ENCODE assay signal across 15 mouse cellular contexts in the genomic region with DNA sequence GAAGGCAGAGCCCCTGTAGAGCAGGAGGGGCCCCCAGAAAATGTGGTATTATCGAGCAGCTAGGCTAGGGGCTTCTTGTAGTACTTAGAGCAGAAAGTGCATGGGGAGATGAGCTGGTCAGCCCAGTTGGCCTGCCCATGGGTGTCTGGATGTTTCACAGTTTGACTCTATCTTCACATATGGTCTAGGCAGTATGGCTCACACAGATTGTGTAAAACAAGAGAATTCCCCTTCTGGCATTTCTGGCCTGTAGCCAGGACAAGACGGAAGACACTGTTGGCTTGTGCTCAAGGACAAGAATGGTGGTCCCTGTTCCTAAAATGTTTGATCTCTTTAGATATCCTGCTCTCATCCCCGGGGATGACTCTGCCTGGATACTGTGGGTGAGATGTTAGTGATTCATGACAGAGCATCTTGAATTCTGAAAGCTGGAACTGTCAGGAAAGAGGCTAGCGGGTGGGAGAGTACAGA.
DNase-seq lines count a peak whose midpoint lies in the region; ATAC-seq and TF ChIP-seq lines count a peak whose summit lies in the region.
"Had no signal": no experiment of that assay in that cellular context is flagged by ENCODE, and none has a peak within 500 bp of the region (broad histone marks: within the 10 kb centered on the region; RNA-seq: fewer than 3 reads in every experiment).

No protein-coding gene starts in this region.

- no peak overlapping the region for H3K4me2 ChIP-seq in hindbrain, embryonic 16.5 days (ENCODE audit: low read length)
- no peak overlapping the region for H3K4me2 ChIP-seq in hindbrain, embryonic 13.5 days
- no peak overlapping the region for H3K4me2 ChIP-seq in lung, embryonic 14.5 days
- H3K4me2 ChIP-seq: hindbrain, embryonic 15.5 days; kidney, embryonic 15.5 days; liver, embryonic 12.5 days; neural tube, embryonic 15.5 days had no signal

- H3K36me3 ChIP-seq in hindbrain, embryonic 16.5 days (ENCODE audit: control insufficient read depth, insufficient read depth, low read length) = no peaks in the 10 kb centered on the region
- no peaks in the 10 kb centered on the region for H3K36me3 ChIP-seq in hindbrain, embryonic 13.5 days
- no peaks in the 10 kb centered on the region for H3K36me3 ChIP-seq in lung, embryonic 14.5 days (ENCODE audit: insufficient read depth)
- H3K36me3 ChIP-seq: hindbrain, embryonic 15.5 days; kidney, embryonic 15.5 days; neural tube, embryonic 15.5 days had no signal

- H3K4me1 ChIP-seq in hindbrain, embryonic 16.5 days (ENCODE audit: control insufficient read depth, insufficient read depth, low read depth, low read length) = peaks cover 10% of the 10 kb centered on the region
- H3K4me1 ChIP-seq in hindbrain, embryonic 13.5 days (replicated peaks) = peaks cover 28% of the 10 kb centered on the region
- 0 out of 2 replicates have a peak, but pooled peaks cover 6% of the 10 kb centered on the region for H3K4me1 ChIP-seq in lung, embryonic 14.5 days (ENCODE audit: insufficient read depth)

- no peaks in the 10 kb centered on the region for H3K9me3 ChIP-seq in hindbrain, embryonic 16.5 days (ENCODE audit: control insufficient read depth, low read length)
- H3K9me3 ChIP-seq in hindbrain, embryonic 13.5 days = no peaks in the 10 kb centered on the region
- H3K9me3 ChIP-seq in lung, embryonic 14.5 days (ENCODE audit: low read depth, low read length) = no peaks in the 10 kb centered on the region
- H3K9me3 ChIP-seq: hindbrain, embryonic 15.5 days; kidney, embryonic 15.5 days; liver, embryonic 12.5 days; neural tube, embryonic 15.5 days had no signal

- no peak for TF ChIP-seq CTCF in lung, embryonic 14.5 days (IDR thresholded peaks at IDR 0.05; ENCODE audit: low read depth)

- no peak overlapping the region for H3K4me3 ChIP-seq in hindbrain, embryonic 16.5 days (ENCODE audit: low read length)
- no peak overlapping the region for H3K4me3 ChIP-seq in hindbrain, embryonic 13.5 days
- no peak overlapping the region for H3K4me3 ChIP-seq in lung, embryonic 14.5 days (ENCODE audit: low read depth, low read length)
- H3K4me3 ChIP-seq: hindbrain, embryonic 15.5 days; kidney, embryonic 15.5 days; liver, embryonic 12.5 days; neural tube, embryonic 15.5 days had no signal

- WGBS in hindbrain, embryonic 16.5 days = 57% methylated on average over 4 of the region's 4 CpGs
- 72% methylated on average over 4 of the region's 4 CpGs for WGBS in hindbrain, embryonic 13.5 days
- 32% methylated on average over 4 of the region's 4 CpGs for WGBS in lung, embryonic 14.5 days

- H3K9ac ChIP-seq in hindbrain, embryonic 16.5 days (ENCODE audit: low read depth, low read length) = no peak overlapping the region
- H3K9ac ChIP-seq in hindbrain, embryonic 13.5 days = no peak overlapping the region
- no peak overlapping the region for H3K9ac ChIP-seq in lung, embryonic 14.5 days
- H3K9ac ChIP-seq: hindbrain, embryonic 15.5 days; kidney, embryonic 15.5 days; liver, embryonic 12.5 days; neural tube, embryonic 15.5 days had no signal

- ATAC-seq in hindbrain, embryonic 16.5 days = peak; percentile 63; the same call in 1 of the 2 replicates
- ATAC-seq in hindbrain, embryonic 13.5 days (ENCODE audit: low FRiP score) = no peak
- no peak for ATAC-seq in lung, embryonic 14.5 days (ENCODE audit: insufficient read depth)
- ATAC-seq: activated CD4-positive, CD25-positive, alpha-beta regulatory T cell, adult 4 months; liver, embryonic 12.5 days had no signal

- DNase-seq in lung, embryonic 14.5 days = peak; percentile 79
- DNase-seq in lung, postnatal 36 days = no peak
- DNase-seq in brain, embryonic 18.5 days (ENCODE audit: low read depth, low spot score) = peak; percentile 30
- peak; percentile 92 for DNase-seq in cerebellum, adult 9-11 months
- no peak for DNase-seq in adipocyte (ENCODE audit: low spot score)
- no peak for DNase-seq in heart, adult 8-10 months (ENCODE audit: low spot score)
- DNase-seq: right cerebral cortex, adult 18-20 months had no signal

- H3K27ac ChIP-seq in hindbrain, embryonic 16.5 days (ENCODE audit: low read depth, low read length) = no peak overlapping the region
- H3K27ac ChIP-seq in hindbrain, embryonic 13.5 days = no peak overlapping the region
- peak overlapping the region; percentile 36; the same call in 1 of the 2 replicates for H3K27ac ChIP-seq in lung, embryonic 14.5 days (ENCODE audit: low read depth)
- H3K27ac ChIP-seq: hindbrain, embryonic 15.5 days; kidney, embryonic 15.5 days; liver, embryonic 12.5 days; macrophage; neural tube, embryonic 15.5 days had no signal

- no peaks in the 10 kb centered on the region; the same call in 1 of the 2 replicates for H3K27me3 ChIP-seq in hindbrain, embryonic 16.5 days (replicated peaks; ENCODE audit: control insufficient read depth, insufficient read depth, low read length)
- no peaks in the 10 kb centered on the region for H3K27me3 ChIP-seq in hindbrain, embryonic 13.5 days
- no peaks in the 10 kb centered on the region for H3K27me3 ChIP-seq in lung, embryonic 14.5 days (ENCODE audit: insufficient read depth, low read length)
- H3K27me3 ChIP-seq: hindbrain, embryonic 15.5 days; kidney, embryonic 15.5 days; liver, embryonic 12.5 days; neural tube, embryonic 15.5 days had no signal

Comparison
In these comparisons a context has a peak if more than half of its experiments do, and no peak if none do; other contexts are left out.
1. DNase-seq: peak in lung, embryonic 14.5 days (single experiment), brain, embryonic 18.5 days (single experiment) and cerebellum, adult 9-11 months (single experiment); none in lung, postnatal 36 days (single experiment), adipocyte (single experiment) and heart, adult 8-10 months (single experiment).